Mouse (Mus musculus): ENCODE measurements around the gene Rbm34. TPM values are rescaled to one million over a fixed set of nuclear protein-coding genes. Genes with fewer than 3 reads are reported as not detected.
A peak's percentile ranks its signal among the peaks of the same experiment; 100 is the strongest.

Rbm34 gene
- polyA plus RNA-seq, 1 experiment from 2014 or later = 16.8 TPM

- no peak overlapping the region for H3K4me3 ChIP-seq
- peaks cover 68% of the 10 kb centered on the region for H3K36me3 ChIP-seq
- 89% methylated on average over 1 of the region's 1 CpGs for WGBS
- H3K4me1 ChIP-seq (replicated peaks) = peaks cover 23% of the 10 kb centered on the region
- no peak overlapping the region for H3K9ac ChIP-seq
- no peaks in the 10 kb centered on the region for H3K27me3 ChIP-seq (replicated peaks)
- no peaks in the 10 kb centered on the region for H3K9me3 ChIP-seq (replicated peaks)
- no peak overlapping the region for H3K4me2 ChIP-seq
- no peak overlapping the region for H3K27ac ChIP-seq (ENCODE audit: poor library complexity, severe bottlenecking)
- ATAC-seq (ENCODE audit: insufficient number of reproducible peaks, low FRiP score) = no peak
Measured at GRCm38 (mm10) chr8:126932249-126932648, 38.6 kb downstream of the Rbm34 start.

DNA sequence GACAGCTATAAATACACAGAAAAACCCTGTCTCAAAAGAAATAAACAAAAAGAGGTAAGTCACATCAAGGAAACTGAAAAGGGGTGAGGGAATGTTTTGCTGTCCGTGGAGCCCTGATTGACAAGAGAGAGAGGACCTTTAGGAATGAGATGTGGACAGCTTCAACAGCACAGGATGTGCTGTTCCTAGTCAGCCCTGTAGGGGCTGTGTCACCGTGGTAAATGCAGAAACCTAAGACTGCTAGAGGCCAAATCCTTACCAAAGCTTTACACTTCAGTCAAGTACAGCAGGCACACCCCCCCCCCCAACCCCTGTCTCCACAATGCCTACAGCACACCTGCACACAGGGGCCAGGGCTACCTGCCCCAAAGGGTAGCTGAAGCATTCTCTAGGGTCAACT, 39.2 kb downstream of the Rbm34 start:
- Histone ChIP-seq H3K9me3 (replicated peaks) (no peaks in the 10 kb centered on the region), H3K4me3 (no peak overlapping the region), H3K4me2 (no peak overlapping the region), H3K27ac (ENCODE audit: poor library complexity, severe bottlenecking) (no peak overlapping the region), H3K36me3 (peaks cover 64% of the 10 kb centered on the region), H3K9ac (no peak overlapping the region), H3K4me1 (replicated peaks) (peaks cover 23% of the 10 kb centered on the region), H3K27me3 (replicated peaks) (no peaks in the 10 kb centered on the region)
- no peak for ATAC-seq (ENCODE audit: insufficient number of reproducible peaks, low FRiP score)
- 24% methylated on average over 2 of the region's 2 CpGs for WGBS

- Histone ChIP-seq H3K9me3 (replicated peaks) (no peaks in the 10 kb centered on the region), H3K4me2 (no peak overlapping the region), H3K27ac (ENCODE audit: poor library complexity, severe bottlenecking) (peak overlapping the region; percentile 39; the same call in 1 of the 2 replicates), H3K9ac (no peak overlapping the region), H3K27me3 (replicated peaks) (no peaks in the 10 kb centered on the region), H3K4me3 (no peak overlapping the region), H3K36me3 (peaks cover 56% of the 10 kb centered on the region), H3K4me1 (replicated peaks) (peaks cover 23% of the 10 kb centered on the region)
- WGBS = 70% methylated on average over 3 of the region's 3 CpGs
- ATAC-seq (ENCODE audit: insufficient number of reproducible peaks, low FRiP score) = no peak
Measured at GRCm38 (mm10) chr8:126929607-126930161, 41.2 kb downstream of the Rbm34 start.

DNA sequence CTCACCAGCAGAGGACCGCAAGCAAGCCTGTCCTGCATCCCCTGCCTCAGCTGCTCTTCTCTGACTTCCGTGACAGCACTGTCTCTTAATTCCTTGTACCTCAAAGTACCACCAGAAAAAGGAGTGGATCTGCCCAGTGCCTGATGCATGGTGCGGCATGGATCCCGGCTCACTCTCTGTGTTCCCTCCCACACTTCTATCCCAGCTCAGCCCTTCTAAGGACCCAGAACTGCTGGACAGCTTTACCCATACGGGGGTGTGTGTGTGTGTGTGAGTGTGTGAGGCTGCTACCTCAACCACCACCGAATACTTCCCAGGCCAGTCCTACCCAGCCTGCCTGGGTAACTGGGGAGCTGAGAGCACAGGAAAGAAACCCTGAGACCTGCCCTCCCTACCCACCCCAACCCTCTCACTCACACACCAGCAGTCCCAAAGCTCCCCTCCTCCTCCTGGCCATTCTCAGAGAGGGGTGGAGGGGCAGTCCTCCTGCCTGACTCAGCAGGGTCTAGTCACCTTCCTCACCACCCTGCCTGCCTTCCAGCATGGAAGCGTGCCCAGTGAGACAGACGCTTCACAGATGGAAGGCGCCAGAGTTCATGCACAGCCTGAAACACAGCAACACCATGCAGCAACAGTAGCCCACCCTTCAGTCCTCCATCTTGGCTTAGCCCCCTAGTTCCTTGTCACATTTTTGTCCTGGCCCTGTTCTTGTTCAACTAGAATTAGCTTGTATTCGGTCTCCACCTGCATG, 41.9 kb downstream of the Rbm34 start:
- no peak overlapping the region for H3K9ac ChIP-seq
- no peaks in the 10 kb centered on the region for H3K27me3 ChIP-seq (replicated peaks)
- H3K9me3 ChIP-seq (replicated peaks) = no peaks in the 10 kb centered on the region
- 85% methylated on average over 10 of the region's 10 CpGs for WGBS
- H3K4me3 ChIP-seq = no peak overlapping the region
- peaks cover 52% of the 10 kb centered on the region for H3K36me3 ChIP-seq
- ATAC-seq (ENCODE audit: insufficient number of reproducible peaks, low FRiP score) = no peak
- no peak overlapping the region for H3K4me2 ChIP-seq
- peaks cover 23% of the 10 kb centered on the region for H3K4me1 ChIP-seq (replicated peaks)
- no peak overlapping the region; the same call in 1 of the 2 replicates for H3K27ac ChIP-seq (ENCODE audit: poor library complexity, severe bottlenecking)

- no peak for ATAC-seq (ENCODE audit: insufficient number of reproducible peaks, low FRiP score)
- Histone ChIP-seq H3K9me3 (replicated peaks) (no peaks in the 10 kb centered on the region), H3K27ac (ENCODE audit: poor library complexity, severe bottlenecking) (no peak overlapping the region), H3K4me3 (no peak overlapping the region), H3K36me3 (peaks cover 46% of the 10 kb centered on the region), H3K27me3 (replicated peaks) (no peaks in the 10 kb centered on the region), H3K9ac (no peak overlapping the region), H3K4me2 (no peak overlapping the region), H3K4me1 (replicated peaks) (peaks cover 23% of the 10 kb centered on the region)
Measured at GRCm38 (mm10) chr8:126928028-126928427, 42.8 kb downstream of the Rbm34 start.

GRCm38 (mm10) chr8:126927058-126927457, 43.8 kb downstream of the Rbm34 start:
- Histone ChIP-seq H3K4me1 (replicated peaks) (peaks cover 16% of the 10 kb centered on the region; the same call in 1 of the 2 replicates), H3K9me3 (replicated peaks) (no peaks in the 10 kb centered on the region), H3K27ac (ENCODE audit: poor library complexity, severe bottlenecking) (no peak overlapping the region), H3K4me3 (no peak overlapping the region), H3K4me2 (no peak overlapping the region), H3K27me3 (replicated peaks) (no peaks in the 10 kb centered on the region), H3K36me3 (peaks cover 39% of the 10 kb centered on the region), H3K9ac (no peak overlapping the region)
- WGBS = 60% methylated on average over 1 of the region's 1 CpGs
- ATAC-seq (ENCODE audit: insufficient number of reproducible peaks, low FRiP score) = no peak

- H3K27ac ChIP-seq (ENCODE audit: poor library complexity, severe bottlenecking) = no peak overlapping the region
- H3K9ac ChIP-seq = no peak overlapping the region
- 89% methylated on average over 7 of the region's 7 CpGs for WGBS
- no peak for ATAC-seq (ENCODE audit: insufficient number of reproducible peaks, low FRiP score)
- no peak overlapping the region for H3K4me2 ChIP-seq
- H3K27me3 ChIP-seq (replicated peaks) = no peaks in the 10 kb centered on the region
- no peak overlapping the region for H3K4me3 ChIP-seq
- H3K36me3 ChIP-seq = peaks cover 20% of the 10 kb centered on the region
- H3K9me3 ChIP-seq (replicated peaks) = no peaks in the 10 kb centered on the region
- H3K4me1 ChIP-seq (replicated peaks) = peaks cover 12% of the 10 kb centered on the region
Measured at GRCm38 (mm10) chr8:126922981-126923380, 47.9 kb downstream of the Rbm34 start.

DNA sequence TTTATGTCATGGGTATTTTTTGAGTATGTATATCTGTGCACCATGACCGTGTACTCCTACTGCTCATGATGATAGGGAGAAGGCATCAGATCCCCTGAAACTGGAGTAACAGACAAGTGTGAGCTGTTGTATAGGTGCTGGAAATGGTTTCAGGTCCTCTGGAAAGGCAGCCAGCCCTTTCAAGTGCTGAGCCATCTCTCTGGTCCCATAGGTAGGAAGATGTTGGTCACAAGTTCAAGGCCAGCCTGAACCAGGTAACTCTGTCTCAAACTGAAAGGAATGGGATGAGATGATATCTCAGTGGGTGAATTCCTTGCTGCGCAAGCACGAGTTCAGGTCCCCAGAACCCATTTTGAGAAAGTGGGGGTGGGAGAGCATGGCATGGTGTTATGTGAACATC, 49.4 kb downstream of the Rbm34 start:
- Histone ChIP-seq H3K4me1 (replicated peaks) (peaks cover 24% of the 10 kb centered on the region), H3K9me3 (replicated peaks) (no peaks in the 10 kb centered on the region), H3K27ac (ENCODE audit: poor library complexity, severe bottlenecking) (no peak overlapping the region), H3K9ac (no peak overlapping the region), H3K4me2 (no peak overlapping the region), H3K27me3 (replicated peaks) (no peaks in the 10 kb centered on the region), H3K4me3 (no peak overlapping the region), H3K36me3 (peaks cover 15% of the 10 kb centered on the region)
- no peak for ATAC-seq (ENCODE audit: insufficient number of reproducible peaks, low FRiP score)
- WGBS = 78% methylated on average over 3 of the region's 3 CpGs

DNA sequence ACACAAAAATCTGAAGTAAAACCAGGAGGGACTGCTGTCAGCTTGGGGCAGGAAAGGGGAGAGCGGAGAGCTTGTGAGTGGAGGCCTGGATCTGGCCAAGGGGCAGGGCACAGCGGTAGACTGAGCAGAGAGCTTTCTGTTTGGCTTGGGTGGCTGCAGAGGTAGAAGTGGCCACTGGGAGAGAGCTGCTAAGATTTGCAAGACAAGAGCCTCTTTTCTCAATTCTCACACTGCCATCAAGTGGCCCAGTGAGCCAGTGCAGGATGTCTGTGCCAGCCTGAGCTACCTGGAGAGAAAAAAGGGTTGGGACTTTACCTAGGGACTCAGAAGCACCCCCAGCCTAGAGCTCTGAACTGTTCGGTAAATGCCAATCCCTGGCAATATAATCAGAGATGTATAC, 50.0 kb downstream of the Rbm34 start:
- Histone ChIP-seq H3K9me3 (replicated peaks) (no peaks in the 10 kb centered on the region), H3K4me3 (no peak overlapping the region), H3K27ac (ENCODE audit: poor library complexity, severe bottlenecking) (0 out of 2 replicates have a peak overlapping the region, but pooled peaks have one; percentile 36), H3K9ac (no peak overlapping the region), H3K36me3 (peaks cover 10% of the 10 kb centered on the region; the same call in 1 of the 2 replicates), H3K27me3 (replicated peaks) (no peaks in the 10 kb centered on the region), H3K4me2 (no peak overlapping the region), H3K4me1 (replicated peaks) (peaks cover 24% of the 10 kb centered on the region)
- WGBS = 22% methylated on average over 3 of the region's 3 CpGs
- peak; percentile 57; the same call in 1 of the 2 replicates for ATAC-seq (ENCODE audit: insufficient number of reproducible peaks, low FRiP score)

GRCm38 (mm10) chr8:126920386-126920785, 50.5 kb downstream of the Rbm34 start:
- Histone ChIP-seq H3K4me1 (replicated peaks) (peaks cover 24% of the 10 kb centered on the region), H3K4me3 (no peak overlapping the region), H3K9me3 (replicated peaks) (no peaks in the 10 kb centered on the region), H3K36me3 (peaks cover 7% of the 10 kb centered on the region; the same call in 1 of the 2 replicates), H3K27me3 (replicated peaks) (no peaks in the 10 kb centered on the region), H3K27ac (ENCODE audit: poor library complexity, severe bottlenecking) (0 out of 2 replicates have a peak overlapping the region, but pooled peaks have one; percentile 36), H3K4me2 (no peak overlapping the region), H3K9ac (no peak overlapping the region)
- WGBS = 80% methylated on average over 6 of the region's 6 CpGs
- ATAC-seq (ENCODE audit: insufficient number of reproducible peaks, low FRiP score) = no peak

DNA sequence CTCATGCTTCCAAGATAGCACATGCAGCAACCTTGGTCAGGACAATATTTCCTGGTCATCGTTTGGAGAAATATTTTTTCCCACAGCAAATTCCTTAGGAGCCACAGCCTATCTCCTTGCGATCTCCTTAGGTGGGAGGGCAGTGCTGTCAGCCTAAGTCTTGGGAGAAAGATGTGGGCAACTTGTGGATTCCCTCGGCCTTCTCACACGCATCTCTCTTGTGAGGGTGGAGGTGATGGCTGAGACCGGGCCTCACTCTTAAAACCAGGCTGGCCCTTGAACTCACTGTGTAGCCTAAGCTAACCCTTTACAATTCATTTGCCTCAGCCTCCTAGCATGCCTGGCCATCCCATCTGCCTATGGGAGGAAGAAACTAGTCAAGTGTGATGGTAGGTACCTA, 51.2 kb downstream of the Rbm34 start:
- no peaks in the 10 kb centered on the region for H3K9me3 ChIP-seq (replicated peaks)
- peaks cover 30% of the 10 kb centered on the region for H3K4me1 ChIP-seq (replicated peaks)
- peak overlapping the region; percentile 9; the same call in 1 of the 2 replicates for H3K27ac ChIP-seq (ENCODE audit: poor library complexity, severe bottlenecking)
- H3K9ac ChIP-seq = no peak overlapping the region
- no peak overlapping the region for H3K4me2 ChIP-seq
- ATAC-seq (ENCODE audit: insufficient number of reproducible peaks, low FRiP score) = no peak
- WGBS = 71% methylated on average over 5 of the region's 5 CpGs
- H3K27me3 ChIP-seq (replicated peaks) = no peaks in the 10 kb centered on the region
- H3K36me3 ChIP-seq = peaks cover 5% of the 10 kb centered on the region; the same call in 1 of the 2 replicates
- H3K4me3 ChIP-seq = no peak overlapping the region

Data from heart, embryonic 12.5 days (tissue).